Mouse (Mus musculus): ENCODE results near the gene Mansc4. TPM values are rescaled to one million over a fixed set of nuclear protein-coding genes. Genes with fewer than 3 reads are reported as not detected.

The Mansc4 gene
- not detected for total RNA-seq (2023)

GRCm38 (mm10) chr6:147086594-147087225 is at the start of gene Mansc4:
Gene Mansc4, minus strand, starts transcription at chr6:147087032.

GRCm38 (mm10) chr6:147091136-147092120 is 4.6 kb upstream of the Mansc4 start, which contains the start of gene Klhl42:
Gene Klhl42, plus strand, starts transcription at chr6:147091379.

DNA sequence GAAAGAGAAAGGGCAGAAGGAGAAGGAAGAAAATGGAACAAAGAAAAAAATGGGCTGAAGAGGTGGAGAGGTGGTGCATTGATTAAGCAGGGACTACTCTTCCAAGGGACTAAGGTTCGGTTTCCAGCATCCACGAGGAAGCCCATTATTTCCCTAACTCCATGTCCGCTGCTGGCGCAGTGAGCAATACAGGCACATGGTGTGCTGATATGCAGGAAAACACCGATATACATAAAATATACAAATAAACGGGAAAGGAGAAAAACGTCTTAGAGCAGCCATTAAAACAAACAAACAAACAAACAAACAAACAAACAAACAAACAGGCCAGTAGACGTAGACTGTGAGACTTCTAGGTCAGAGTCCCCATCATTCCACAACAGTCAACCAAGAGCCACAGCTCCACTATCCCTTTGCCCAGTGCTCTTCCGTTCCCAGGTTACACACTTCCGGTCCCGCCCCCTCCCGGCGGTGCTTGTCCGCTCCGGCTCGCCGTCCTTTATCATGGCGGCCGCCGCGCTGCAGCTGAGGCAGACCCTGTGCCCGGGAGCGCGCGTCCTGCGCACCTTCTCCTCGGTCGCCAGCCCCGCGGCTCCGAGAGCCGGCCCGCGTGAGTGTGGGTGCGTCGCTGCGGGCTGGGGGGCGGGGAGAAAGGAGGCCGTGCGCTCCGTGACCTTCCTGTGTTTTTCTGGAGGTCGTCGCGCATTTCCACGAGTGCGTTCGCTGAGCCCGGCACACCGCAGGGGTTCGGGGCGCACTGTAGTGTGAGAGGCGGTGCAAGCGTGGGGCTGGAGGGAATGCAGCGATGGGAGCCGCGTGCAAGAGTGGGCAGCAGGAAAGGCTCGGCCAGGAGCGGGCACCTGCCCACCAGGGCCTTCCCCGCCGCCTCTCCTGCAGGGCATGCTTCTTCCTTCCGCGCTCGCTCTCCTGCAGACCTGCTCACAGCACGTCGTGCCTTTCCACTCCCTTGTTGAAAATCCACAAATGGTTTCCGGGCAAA is 44.2 kb downstream of the Mansc4 start, which contains the start of gene Mrps35:
Gene Mrps35 (plus strand): TSS at position 474 of the 1,000 bp plus-strand sequence.

DNA sequence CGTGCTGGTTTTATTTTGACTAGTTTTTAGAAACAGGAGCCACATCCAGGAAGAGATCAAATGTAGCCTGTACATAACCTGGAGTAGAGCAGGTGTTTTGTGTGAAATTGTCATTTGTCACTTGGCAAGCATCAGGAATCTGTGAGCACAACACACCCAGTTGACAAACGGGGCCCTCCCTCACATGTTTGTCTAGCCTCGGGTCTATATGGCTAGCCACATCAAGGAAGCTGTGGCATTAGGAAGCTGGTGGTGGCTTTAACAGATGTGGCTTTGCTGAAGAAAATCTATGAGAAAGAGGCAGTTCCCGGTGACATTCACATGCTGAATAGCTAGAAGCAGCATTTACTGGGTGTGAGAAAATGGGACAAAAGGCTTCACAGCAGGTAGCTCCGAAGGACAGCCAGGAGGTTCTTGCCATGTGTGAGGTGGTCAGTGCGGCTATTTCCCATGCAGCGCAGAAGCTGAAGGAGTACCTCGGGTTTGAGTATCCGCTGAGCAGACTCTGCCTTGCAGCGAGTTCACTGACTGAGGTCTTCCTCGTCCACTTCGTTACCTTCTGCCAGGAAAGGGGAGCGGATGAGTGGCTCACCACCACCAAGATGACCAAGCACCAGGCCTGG is 54.4 kb downstream of the Mansc4 start, which contains the start of gene Rep15:
Gene Rep15 (plus strand): TSS at position 282 of the 623 bp plus-strand sequence.

Other genes starting within 250 kb of the Mansc4 start
- not detected for gene Smco2, start 236.9 kb downstream of the Mansc4 start, total RNA-seq (2023)
- 1 to 10 TPM; 3.4 to 5.8 TPM for gene Ppfibp1, start 198.5 kb downstream of the Mansc4 start, total RNA-seq (2023)
- gene 1700034J05Rik, start 132.6 kb downstream of the Mansc4 start, total RNA-seq (2023): not detected
- under 1 TPM in 1 of 2 experiments, not detected in 1; 0.20 TPM for gene Rep15, start 54.4 kb downstream of the Mansc4 start, total RNA-seq (2023)
- 10 to 100 TPM; 23.4 to 26.4 TPM for gene Mrps35, start 44.3 kb downstream of the Mansc4 start, total RNA-seq (2023)
- gene Klhl42, start 4.3 kb upstream of the Mansc4 start, total RNA-seq (2023): 1 to 10 TPM; 2.8 to 4.2 TPM
- gene Pthlh, start 177.2 kb upstream of the Mansc4 start, total RNA-seq (2023): not detected

Data from neutrophil, adult 59 days (primary cell).